Mouse (Mus musculus) lung, postnatal 10 days (tissue): Measurements from ENCODE around the gene Lrmda.
"Not testable (repeated sequence)": the region's sequence is repeated elsewhere in the genome, so short reads cannot be mapped to it uniquely, and the experiment has no call there.

Experiments
- DNase-seq: peaks from one replicate; pipeline ENCODE4 v3.0.0; 2021

The Lrmda gene

GRCm38 (mm10) chr14:22514362-22515084, 495.0 kb downstream of the Lrmda start:
- peak; percentile 87 for DNase-seq

GRCm38 (mm10) chr14:22530706-22531105, 511.2 kb downstream of the Lrmda start:
- DNase-seq = no peak

GRCm38 (mm10) chr14:22533501-22533900, 514.0 kb downstream of the Lrmda start:
- DNase-seq = peak; percentile 5

- DNase-seq = no peak
Observed at GRCm38 (mm10) chr14:22545887-22546675, 526.6 kb downstream of the Lrmda start.

- no peak for DNase-seq
Observed at GRCm38 (mm10) chr14:22546676-22546984, 527.1 kb downstream of the Lrmda start.

GRCm38 (mm10) chr14:22548286-22548685, 528.8 kb downstream of the Lrmda start:
- DNase-seq = no peak

GRCm38 (mm10) chr14:22549166-22549565, 529.7 kb downstream of the Lrmda start:
- DNase-seq = no peak

- DNase-seq = no peak
Observed at GRCm38 (mm10) chr14:22552358-22552757, 532.8 kb downstream of the Lrmda start.

GRCm38 (mm10) chr14:22552841-22553240, 533.3 kb downstream of the Lrmda start:
- DNase-seq = no peak

- no peak for DNase-seq
Observed at GRCm38 (mm10) chr14:22553717-22554116, 534.2 kb downstream of the Lrmda start.

- no peak for DNase-seq
Observed at GRCm38 (mm10) chr14:22572486-22572885, 553.0 kb downstream of the Lrmda start.

- no peak for DNase-seq
Observed at GRCm38 (mm10) chr14:22573585-22573984, 554.1 kb downstream of the Lrmda start.

GRCm38 (mm10) chr14:22574006-22574405, 554.5 kb downstream of the Lrmda start:
- no peak for DNase-seq

- DNase-seq = no peak
Observed at GRCm38 (mm10) chr14:22576441-22576840, 556.9 kb downstream of the Lrmda start.

- DNase-seq = no peak
Observed at GRCm38 (mm10) chr14:22577411-22578037, 558.0 kb downstream of the Lrmda start.

GRCm38 (mm10) chr14:22578224-22578623, 558.7 kb downstream of the Lrmda start:
- DNase-seq = peak; percentile 92

GRCm38 (mm10) chr14:22578986-22579385, 559.5 kb downstream of the Lrmda start:
- no peak for DNase-seq

GRCm38 (mm10) chr14:22582065-22582464, 562.6 kb downstream of the Lrmda start:
- no peak for DNase-seq

- no peak for DNase-seq
Observed at GRCm38 (mm10) chr14:22586281-22586680, 566.8 kb downstream of the Lrmda start.

- no peak for DNase-seq
Observed at GRCm38 (mm10) chr14:22586796-22587195, 567.3 kb downstream of the Lrmda start.

- no peak for DNase-seq
Observed at GRCm38 (mm10) chr14:22587285-22587957, 567.9 kb downstream of the Lrmda start.

GRCm38 (mm10) chr14:22587958-22588296, 568.4 kb downstream of the Lrmda start:
- DNase-seq = no peak

GRCm38 (mm10) chr14:22588394-22588793, 568.9 kb downstream of the Lrmda start:
- not testable (repeated sequence) for DNase-seq
